Mouse (Mus musculus): ENCODE results near the gene Psmc5. TPM values are rescaled to one million over a fixed set of nuclear protein-coding genes. Genes with fewer than 3 reads are reported as not detected.
A peak's percentile ranks its signal among the peaks of the same experiment; 100 is the strongest.

The Psmc5 gene
- polyA plus RNA-seq, 1 experiment from 2014 or later = 324 TPM

DNA sequence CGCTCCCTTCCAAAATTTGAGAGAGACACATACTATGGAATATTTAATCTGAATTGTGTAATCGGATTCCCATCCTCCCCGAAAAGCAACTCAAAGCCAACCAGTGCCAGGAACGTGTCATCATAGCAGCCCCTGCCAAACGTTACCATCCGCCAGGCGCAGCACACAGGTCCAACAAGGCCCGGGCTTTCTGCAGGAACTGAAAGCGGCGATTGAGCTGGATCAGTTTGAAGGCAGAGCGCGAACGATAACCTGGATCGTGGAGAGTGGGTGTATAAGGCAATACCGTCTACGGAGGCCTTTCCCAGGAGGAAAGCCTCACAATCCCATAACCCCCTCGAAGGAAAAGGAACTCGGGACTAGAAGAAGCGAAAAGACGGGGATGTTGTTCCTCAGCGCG, 780 bp upstream of the Psmc5 start:
- WGBS = 4% methylated on average over 22 of the region's 22 CpGs
- Histone ChIP-seq H3K27me3 (no peaks in the 10 kb centered on the region), H3K36me3 (peaks cover 61% of the 10 kb centered on the region), H3K4me2 (replicated peaks) (peak overlapping the region; percentile 81), H3K9ac (replicated peaks) (peak overlapping the region; percentile 60), H3K4me1 (peaks cover 22% of the 10 kb centered on the region), H3K9me3 (no peaks in the 10 kb centered on the region), H3K4me3 (peak overlapping the region; percentile 86), H3K27ac (replicated peaks) (no peak overlapping the region)
- ATAC-seq (ENCODE audit: low FRiP score, low read depth) = no peak

DNA sequence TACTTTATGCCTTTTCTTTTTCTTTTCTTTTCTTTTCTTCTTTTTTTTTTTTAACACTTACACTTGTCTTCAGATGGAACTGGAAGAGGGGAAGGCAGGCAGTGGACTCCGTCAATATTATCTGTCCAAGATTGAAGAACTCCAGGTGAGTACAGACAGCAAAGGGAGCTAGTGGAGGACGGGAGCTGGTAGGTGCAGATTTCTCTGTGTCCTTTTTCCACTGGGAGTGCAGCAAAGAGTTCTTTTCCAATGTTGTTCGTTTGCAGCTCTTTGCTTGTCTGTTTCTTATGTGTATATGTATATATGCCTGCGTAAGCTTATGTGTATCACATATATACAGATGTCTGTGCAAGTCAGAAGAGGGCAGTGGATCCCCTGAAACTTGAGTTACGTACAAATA, 821 bp downstream of the Psmc5 start:
- Histone ChIP-seq H3K9me3 (no peaks in the 10 kb centered on the region), H3K27me3 (no peaks in the 10 kb centered on the region), H3K9ac (replicated peaks) (peak overlapping the region; percentile 89), H3K36me3 (peaks cover 58% of the 10 kb centered on the region), H3K27ac (replicated peaks) (no peak overlapping the region), H3K4me2 (replicated peaks) (peak overlapping the region; percentile 81), H3K4me1 (peaks cover 22% of the 10 kb centered on the region), H3K4me3 (peak overlapping the region; percentile 86)
- WGBS = 80% methylated on average over 5 of the region's 5 CpGs
- ATAC-seq (ENCODE audit: low FRiP score, low read depth) = no peak

GRCm38 (mm10) chr11:106260826-106261450, 5.0 kb downstream of the Psmc5 start:
- no peak for ATAC-seq (ENCODE audit: low FRiP score, low read depth)
- no peak overlapping the region for H3K27ac ChIP-seq (replicated peaks)
- H3K36me3 ChIP-seq = peaks cover 77% of the 10 kb centered on the region
- no peak overlapping the region for H3K4me2 ChIP-seq (replicated peaks)
- no peaks in the 10 kb centered on the region for H3K9me3 ChIP-seq
- H3K9ac ChIP-seq (replicated peaks) = no peak overlapping the region
- no peak overlapping the region for H3K4me3 ChIP-seq
- H3K27me3 ChIP-seq = no peaks in the 10 kb centered on the region
- H3K4me1 ChIP-seq = peaks cover 12% of the 10 kb centered on the region
- 88% methylated on average over 14 of the region's 14 CpGs for WGBS

GRCm38 (mm10) chr11:106263963-106264362, 8.0 kb downstream of the Psmc5 start:
- ATAC-seq (ENCODE audit: low FRiP score, low read depth) = no peak
- H3K9me3 ChIP-seq = no peaks in the 10 kb centered on the region
- H3K36me3 ChIP-seq = peaks cover 75% of the 10 kb centered on the region

GRCm38 (mm10) chr11:106264988-106265387, 9.0 kb downstream of the Psmc5 start:
- H3K4me3 ChIP-seq = no peak overlapping the region
- peaks cover 70% of the 10 kb centered on the region for H3K36me3 ChIP-seq
- peaks cover 16% of the 10 kb centered on the region for H3K4me1 ChIP-seq
- no peak overlapping the region for H3K9ac ChIP-seq (replicated peaks)
- no peaks in the 10 kb centered on the region for H3K9me3 ChIP-seq
- H3K4me2 ChIP-seq (replicated peaks) = no peak overlapping the region
- no peak overlapping the region for H3K27ac ChIP-seq (replicated peaks)
- no peaks in the 10 kb centered on the region for H3K27me3 ChIP-seq
- WGBS = 93% methylated on average over 15 of the region's 15 CpGs
- no peak for ATAC-seq (ENCODE audit: low FRiP score, low read depth)

More at GRCm38 (mm10) chr11:106263963-106264362, 8.0 kb downstream of the Psmc5 start:
- Histone ChIP-seq H3K4me1 (peaks cover 13% of the 10 kb centered on the region), H3K27me3 (no peaks in the 10 kb centered on the region), H3K27ac (replicated peaks) (no peak overlapping the region), H3K4me3 (no peak overlapping the region), H3K9ac (replicated peaks) (no peak overlapping the region), H3K4me2 (replicated peaks) (no peak overlapping the region)
- 92% methylated on average over 9 of the region's 9 CpGs for WGBS

- no peaks in the 10 kb centered on the region for H3K9me3 ChIP-seq
- peaks cover 69% of the 10 kb centered on the region for H3K36me3 ChIP-seq
- no peak overlapping the region for H3K9ac ChIP-seq (replicated peaks)
- H3K27me3 ChIP-seq = no peaks in the 10 kb centered on the region
- no peak for ATAC-seq (ENCODE audit: low FRiP score, low read depth)
- H3K4me1 ChIP-seq = peaks cover 22% of the 10 kb centered on the region
- no peak overlapping the region for H3K27ac ChIP-seq (replicated peaks)
- 94% methylated on average over 4 of the region's 4 CpGs for WGBS
- no peak overlapping the region for H3K4me2 ChIP-seq (replicated peaks)
- H3K4me3 ChIP-seq = no peak overlapping the region
These were observed 9.6 kb downstream of the Psmc5 start for GRCm38 (mm10) chr11:106265570-106265969.

DNA sequence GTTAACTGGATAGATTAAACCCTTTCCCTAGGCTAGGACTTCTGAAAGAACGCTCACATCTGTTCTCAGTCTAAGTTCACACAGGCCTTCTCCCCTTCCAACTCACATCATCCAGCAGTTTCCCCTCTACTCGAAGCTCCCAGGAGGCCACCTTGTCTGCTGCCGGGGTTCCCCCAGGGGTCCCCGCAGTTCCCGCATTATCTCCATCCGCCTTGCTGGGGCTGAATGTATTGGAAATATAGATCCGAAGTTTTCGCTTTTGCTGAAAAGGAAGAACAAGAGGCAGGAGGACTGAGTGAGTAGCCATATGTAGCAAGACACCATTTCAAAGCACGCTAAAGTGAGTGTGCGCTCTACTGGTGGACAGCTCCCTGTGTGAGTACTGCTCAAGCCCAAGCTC, 10.5 kb downstream of the Psmc5 start:
- Histone ChIP-seq H3K36me3 (peaks cover 60% of the 10 kb centered on the region), H3K9ac (replicated peaks) (no peak overlapping the region), H3K4me2 (replicated peaks) (no peak overlapping the region), H3K9me3 (no peaks in the 10 kb centered on the region), H3K4me3 (no peak overlapping the region), H3K27ac (replicated peaks) (no peak overlapping the region), H3K27me3 (no peaks in the 10 kb centered on the region), H3K4me1 (peaks cover 27% of the 10 kb centered on the region)
- 95% methylated on average over 10 of the region's 10 CpGs for WGBS
- ATAC-seq (ENCODE audit: low FRiP score, low read depth) = no peak

- Histone ChIP-seq H3K9me3 (no peaks in the 10 kb centered on the region), H3K36me3 (peaks cover 50% of the 10 kb centered on the region), H3K4me1 (peaks cover 32% of the 10 kb centered on the region), H3K27me3 (no peaks in the 10 kb centered on the region), H3K4me2 (replicated peaks) (no peak overlapping the region), H3K9ac (replicated peaks) (no peak overlapping the region), H3K4me3 (no peak overlapping the region), H3K27ac (replicated peaks) (peak overlapping the region; percentile 76; the same call in 1 of the 2 replicates)
- ATAC-seq (ENCODE audit: low FRiP score, low read depth) = no peak
- 88% methylated on average over 13 of the region's 15 CpGs for WGBS
These were observed 11.4 kb downstream of the Psmc5 start for GRCm38 (mm10) chr11:106267311-106267852.

DNA sequence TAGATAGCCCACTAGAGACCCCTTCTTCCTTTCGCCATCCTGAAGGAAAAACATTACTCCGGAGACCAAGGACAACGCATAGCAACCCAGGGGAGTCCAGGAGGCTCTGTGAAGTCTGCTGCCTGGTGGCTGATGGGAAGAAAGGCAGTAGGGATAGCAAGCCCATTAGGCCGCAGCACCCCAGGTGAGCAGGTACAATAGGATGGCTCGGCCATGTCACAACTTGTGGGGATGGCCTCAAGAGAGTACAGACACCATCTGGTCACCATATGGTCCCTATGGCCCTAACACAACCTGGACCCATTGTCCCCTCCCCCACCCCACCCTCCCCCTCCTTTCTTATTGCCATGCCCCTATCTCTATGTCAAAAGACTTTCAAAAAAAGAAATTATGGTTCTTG, 11.9 kb downstream of the Psmc5 start:
- Histone ChIP-seq H3K36me3 (peaks cover 46% of the 10 kb centered on the region), H3K9me3 (no peaks in the 10 kb centered on the region), H3K27ac (replicated peaks) (peak overlapping the region; percentile 76), H3K4me1 (peaks cover 32% of the 10 kb centered on the region), H3K4me2 (replicated peaks) (no peak overlapping the region), H3K27me3 (no peaks in the 10 kb centered on the region), H3K9ac (replicated peaks) (0 out of 2 replicates have a peak overlapping the region, but pooled peaks have one; percentile 39), H3K4me3 (no peak overlapping the region)
- 75% methylated on average over 5 of the region's 5 CpGs for WGBS
- ATAC-seq (ENCODE audit: low FRiP score, low read depth) = no peak

DNA sequence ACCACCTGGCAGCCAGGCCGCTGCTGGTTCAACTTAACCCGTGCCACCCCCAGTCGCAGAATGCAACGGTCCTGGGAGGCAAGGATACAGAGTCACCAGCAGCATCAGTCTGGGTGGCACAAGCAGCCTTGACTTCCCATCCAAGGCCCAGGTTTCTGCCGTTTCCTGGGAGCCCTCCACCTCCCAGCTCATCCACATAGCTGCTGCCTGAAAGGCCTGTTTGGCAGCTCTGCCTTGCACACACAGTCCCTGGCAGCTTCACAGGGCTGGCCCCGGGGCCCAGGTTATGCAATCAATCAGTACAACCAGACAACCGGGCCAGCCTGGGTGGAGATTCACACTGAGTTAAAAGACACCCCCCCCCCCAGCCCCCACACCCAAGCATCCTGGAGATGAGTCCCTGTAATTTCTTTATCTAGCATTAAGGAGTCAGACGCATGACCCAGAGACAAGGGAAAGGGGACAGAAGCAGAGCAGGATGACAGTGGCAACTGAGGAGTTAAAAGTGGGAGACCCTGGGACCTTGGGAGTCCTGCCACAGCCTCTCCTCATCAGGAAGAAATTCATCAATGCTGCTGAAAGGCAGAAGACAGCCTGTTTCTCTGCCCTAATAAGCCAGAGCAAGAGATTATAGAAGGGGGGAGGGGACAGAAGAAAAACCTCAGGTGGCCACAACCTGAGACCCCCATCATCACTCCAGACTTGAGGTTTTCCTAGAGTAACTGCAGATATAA, 12.5 kb downstream of the Psmc5 start:
- Histone ChIP-seq H3K9me3 (no peaks in the 10 kb centered on the region), H3K9ac (replicated peaks) (peak overlapping the region; percentile 39), H3K4me2 (replicated peaks) (peak overlapping the region; percentile 15; the same call in 1 of the 2 replicates), H3K4me3 (no peak overlapping the region), H3K36me3 (peaks cover 39% of the 10 kb centered on the region), H3K27ac (replicated peaks) (peak overlapping the region; percentile 76), H3K27me3 (no peaks in the 10 kb centered on the region), H3K4me1 (peaks cover 36% of the 10 kb centered on the region)
- ATAC-seq (ENCODE audit: low FRiP score, low read depth) = no peak
- 80% methylated on average over 8 of the region's 8 CpGs for WGBS

- Histone ChIP-seq H3K4me2 (replicated peaks) (no peak overlapping the region; the same call in 1 of the 2 replicates), H3K9me3 (no peaks in the 10 kb centered on the region), H3K27me3 (no peaks in the 10 kb centered on the region), H3K36me3 (peaks cover 34% of the 10 kb centered on the region), H3K4me1 (peaks cover 36% of the 10 kb centered on the region), H3K9ac (replicated peaks) (no peak overlapping the region), H3K27ac (replicated peaks) (peak overlapping the region; percentile 76), H3K4me3 (no peak overlapping the region)
- no peak for ATAC-seq (ENCODE audit: low FRiP score, low read depth)
- WGBS = 66% methylated on average over 3 of the region's 3 CpGs
These were observed 13.1 kb downstream of the Psmc5 start for GRCm38 (mm10) chr11:106269060-106269431.

GRCm38 (mm10) chr11:106271131-106271793, 15.3 kb downstream of the Psmc5 start:
- no peak overlapping the region for H3K27ac ChIP-seq (replicated peaks)

More at GRCm38 (mm10) chr11:106271131-106271793, 15.3 kb downstream of the Psmc5 start:
- Histone ChIP-seq H3K4me2 (replicated peaks) (peak overlapping the region; percentile 72), H3K4me3 (peak overlapping the region; percentile 87), H3K36me3 (peaks cover 12% of the 10 kb centered on the region), H3K9me3 (no peaks in the 10 kb centered on the region), H3K9ac (replicated peaks) (peak overlapping the region; percentile 96), H3K27me3 (no peaks in the 10 kb centered on the region), H3K4me1 (peaks cover 45% of the 10 kb centered on the region)
- WGBS = 46% methylated on average over 5 of the region's 5 CpGs
- no peak for ATAC-seq (ENCODE audit: low FRiP score, low read depth)

Data from midbrain, embryonic 12.5 days (tissue).